Mouse (Mus musculus): ENCODE measurements around the gene Dennd1a. TPM values are rescaled to one million over a fixed set of nuclear protein-coding genes. Genes with fewer than 3 reads are reported as not detected.
"Not testable (repeated sequence)": the region's sequence is repeated elsewhere in the genome, so short reads cannot be mapped to it uniquely, and the experiment has no call there.

The Dennd1a gene
- polyA plus RNA-seq, 1 experiment from 2014 or later, result 24.9 TPM

- H3K27me3 ChIP-seq, result 0 out of 2 replicates have a peak, but pooled peaks cover 9% of the 10 kb centered on the region
- WGBS, result 43% methylated on average over 4 of the region's 4 CpGs
- no peak overlapping the region for H3K4me2 ChIP-seq
- peaks cover 15% of the 10 kb centered on the region for H3K36me3 ChIP-seq
- H3K4me3 ChIP-seq (replicated peaks), result no peak overlapping the region
- H3K9me3 ChIP-seq, result no peaks in the 10 kb centered on the region
- ATAC-seq (ENCODE audit: insufficient number of reproducible peaks, insufficient read depth, low FRiP score, low TSS enrichment, low read depth), result no peak
- peaks cover 17% of the 10 kb centered on the region for H3K4me1 ChIP-seq (replicated peaks)
- no peak overlapping the region for H3K9ac ChIP-seq (replicated peaks)
- no peak overlapping the region for H3K27ac ChIP-seq
Measured at GRCm38 (mm10) chr2:37964534-37964933, 322.7 kb downstream of the Dennd1a start.

GRCm38 (mm10) chr2:37963362-37963761 is 323.8 kb downstream of the Dennd1a start:
- H3K9ac ChIP-seq (replicated peaks), result no peak overlapping the region
- peaks cover 17% of the 10 kb centered on the region for H3K4me1 ChIP-seq (replicated peaks)
- 65% methylated on average over 4 of the region's 4 CpGs for WGBS
- no peak for ATAC-seq (ENCODE audit: insufficient number of reproducible peaks, insufficient read depth, low FRiP score, low TSS enrichment, low read depth)
- H3K9me3 ChIP-seq, result no peaks in the 10 kb centered on the region
- H3K27me3 ChIP-seq, result 0 out of 2 replicates have a peak, but pooled peaks cover 2% of the 10 kb centered on the region
- H3K4me3 ChIP-seq (replicated peaks), result no peak overlapping the region
- H3K27ac ChIP-seq, result no peak overlapping the region
- no peak overlapping the region for H3K4me2 ChIP-seq
- peaks cover 15% of the 10 kb centered on the region for H3K36me3 ChIP-seq

GRCm38 (mm10) chr2:37948424-37948823 is 338.8 kb downstream of the Dennd1a start:
- H3K4me2 ChIP-seq, result no peak overlapping the region
- peaks cover 21% of the 10 kb centered on the region for H3K4me1 ChIP-seq (replicated peaks)
- H3K27ac ChIP-seq, result no peak overlapping the region
- WGBS, result 36% methylated on average over 2 of the region's 2 CpGs
- H3K36me3 ChIP-seq, result no peaks in the 10 kb centered on the region
- no peak overlapping the region for H3K9ac ChIP-seq (replicated peaks)
- H3K4me3 ChIP-seq (replicated peaks), result no peak overlapping the region
- no peak for ATAC-seq (ENCODE audit: insufficient number of reproducible peaks, insufficient read depth, low FRiP score, low TSS enrichment, low read depth)
- no peaks in the 10 kb centered on the region for H3K9me3 ChIP-seq
- H3K27me3 ChIP-seq, result 0 out of 2 replicates have a peak, but pooled peaks cover 6% of the 10 kb centered on the region

- Histone ChIP-seq H3K4me2 (peak overlapping the region; percentile 10; the same call in 1 of the 2 replicates), H3K4me1 (replicated peaks) (peaks cover 21% of the 10 kb centered on the region), H3K9me3 (no peaks in the 10 kb centered on the region), H3K9ac (replicated peaks) (no peak overlapping the region), H3K4me3 (replicated peaks) (no peak overlapping the region), H3K36me3 (no peaks in the 10 kb centered on the region), H3K27me3 (0 out of 2 replicates have a peak, but pooled peaks cover 6% of the 10 kb centered on the region), H3K27ac (peak overlapping the region; percentile 51; the same call in 1 of the 2 replicates)
- 22% methylated on average over 9 of the region's 9 CpGs for WGBS
- ATAC-seq (ENCODE audit: insufficient number of reproducible peaks, insufficient read depth, low FRiP score, low TSS enrichment, low read depth), result no peak; the same call in 1 of the 2 replicates
Measured at GRCm38 (mm10) chr2:37945598-37946336, 341.4 kb downstream of the Dennd1a start.

GRCm38 (mm10) chr2:37942906-37943305 is 344.3 kb downstream of the Dennd1a start:
- H3K9me3 ChIP-seq, result no peaks in the 10 kb centered on the region
- H3K4me1 ChIP-seq (replicated peaks), result peaks cover 25% of the 10 kb centered on the region
- WGBS, result 84% methylated on average over 2 of the region's 2 CpGs
- H3K4me2 ChIP-seq, result no peak overlapping the region
- no peak overlapping the region for H3K27ac ChIP-seq
- H3K36me3 ChIP-seq, result no peaks in the 10 kb centered on the region
- H3K27me3 ChIP-seq, result peaks cover 6% of the 10 kb centered on the region; the same call in 1 of the 2 replicates
- no peak for ATAC-seq (ENCODE audit: insufficient number of reproducible peaks, insufficient read depth, low FRiP score, low TSS enrichment, low read depth)
- H3K4me3 ChIP-seq (replicated peaks), result no peak overlapping the region
- no peak overlapping the region for H3K9ac ChIP-seq (replicated peaks)

- Histone ChIP-seq H3K4me2 (no peak overlapping the region), H3K27ac (no peak overlapping the region), H3K4me1 (replicated peaks) (peaks cover 25% of the 10 kb centered on the region), H3K36me3 (no peaks in the 10 kb centered on the region), H3K9ac (replicated peaks) (no peak overlapping the region), H3K9me3 (no peaks in the 10 kb centered on the region), H3K4me3 (replicated peaks) (no peak overlapping the region), H3K27me3 (no peaks in the 10 kb centered on the region; the same call in 1 of the 2 replicates)
- ATAC-seq (ENCODE audit: insufficient number of reproducible peaks, insufficient read depth, low FRiP score, low TSS enrichment, low read depth), result no peak
Measured at GRCm38 (mm10) chr2:37941741-37942140, 345.4 kb downstream of the Dennd1a start.

GRCm38 (mm10) chr2:37940845-37941361 is 346.3 kb downstream of the Dennd1a start:
- ATAC-seq (ENCODE audit: insufficient number of reproducible peaks, insufficient read depth, low FRiP score, low TSS enrichment, low read depth), result no peak

GRCm38 (mm10) chr2:37939997-37940396 is 347.2 kb downstream of the Dennd1a start:
- H3K27me3 ChIP-seq, result no peaks in the 10 kb centered on the region; the same call in 1 of the 2 replicates
- no peak overlapping the region for H3K4me2 ChIP-seq
- ATAC-seq (ENCODE audit: insufficient number of reproducible peaks, insufficient read depth, low FRiP score, low TSS enrichment, low read depth), result no peak
- H3K9ac ChIP-seq (replicated peaks), result no peak overlapping the region
- H3K9me3 ChIP-seq, result no peaks in the 10 kb centered on the region
- 38% methylated on average over 1 of the region's 1 CpGs for WGBS
- H3K36me3 ChIP-seq, result peaks cover 8% of the 10 kb centered on the region; the same call in 1 of the 2 replicates
- H3K27ac ChIP-seq, result no peak overlapping the region
- H3K4me3 ChIP-seq (replicated peaks), result no peak overlapping the region
- H3K4me1 ChIP-seq (replicated peaks), result peaks cover 9% of the 10 kb centered on the region

More at GRCm38 (mm10) chr2:37940845-37941361, 346.3 kb downstream of the Dennd1a start:
- no peak overlapping the region for H3K4me3 ChIP-seq (replicated peaks)
- no peaks in the 10 kb centered on the region; the same call in 1 of the 2 replicates for H3K27me3 ChIP-seq
- peaks cover 16% of the 10 kb centered on the region for H3K4me1 ChIP-seq (replicated peaks)
- no peak overlapping the region for H3K9ac ChIP-seq (replicated peaks)
- no peak overlapping the region for H3K27ac ChIP-seq
- H3K4me2 ChIP-seq, result no peak overlapping the region
- no peaks in the 10 kb centered on the region for H3K9me3 ChIP-seq
- 88% methylated on average over 4 of the region's 4 CpGs for WGBS
- H3K36me3 ChIP-seq, result peaks cover 2% of the 10 kb centered on the region; the same call in 1 of the 2 replicates

GRCm38 (mm10) chr2:37936922-37937321 is 350.3 kb downstream of the Dennd1a start:
- WGBS, result 83% methylated on average over 4 of the region's 4 CpGs
- H3K9ac ChIP-seq (replicated peaks); H3K4me3 ChIP-seq (replicated peaks); ATAC-seq (ENCODE audit: insufficient number of reproducible peaks, insufficient read depth, low FRiP score, low TSS enrichment, low read depth); H3K4me2 ChIP-seq; H3K9me3 ChIP-seq; H3K36me3 ChIP-seq; H3K4me1 ChIP-seq (replicated peaks); H3K27me3 ChIP-seq; H3K27ac ChIP-seq: not testable (repeated sequence)

GRCm38 (mm10) chr2:37932240-37932639 is 354.9 kb downstream of the Dennd1a start:
- Histone ChIP-seq H3K4me2 (no peak overlapping the region), H3K27ac (no peak overlapping the region), H3K4me3 (replicated peaks) (no peak overlapping the region), H3K4me1 (replicated peaks) (peaks cover 9% of the 10 kb centered on the region), H3K36me3 (peaks cover 8% of the 10 kb centered on the region; the same call in 1 of the 2 replicates), H3K27me3 (no peaks in the 10 kb centered on the region), H3K9ac (replicated peaks) (no peak overlapping the region), H3K9me3 (no peaks in the 10 kb centered on the region)
- ATAC-seq (ENCODE audit: insufficient number of reproducible peaks, insufficient read depth, low FRiP score, low TSS enrichment, low read depth), result no peak
- WGBS, result 95% methylated on average over 1 of the region's 1 CpGs

- Histone ChIP-seq H3K4me2 (no peak overlapping the region), H3K4me3 (replicated peaks) (no peak overlapping the region), H3K36me3 (peaks cover 8% of the 10 kb centered on the region; the same call in 1 of the 2 replicates), H3K27me3 (no peaks in the 10 kb centered on the region), H3K4me1 (replicated peaks) (peaks cover 9% of the 10 kb centered on the region), H3K9ac (replicated peaks) (no peak overlapping the region), H3K27ac (no peak overlapping the region), H3K9me3 (no peaks in the 10 kb centered on the region)
- WGBS, result 50% methylated on average over 5 of the region's 5 CpGs
- no peak for ATAC-seq (ENCODE audit: insufficient number of reproducible peaks, insufficient read depth, low FRiP score, low TSS enrichment, low read depth)
Measured at GRCm38 (mm10) chr2:37931018-37931930, 355.9 kb downstream of the Dennd1a start.

Measured in limb, embryonic 12.5 days (tissue).